Mouse (Mus musculus) C2C12 (cell line): Measurements from ENCODE around the gene Smpd2. TPM values are rescaled to one million over a fixed set of nuclear protein-coding genes. Genes with fewer than 3 reads are reported as not detected.

ENCODE experiments used
- H3K27me3 ChIP-seq: one replicate; pipeline ENCODE4 v1.6.1; 2011; ENCODE audit not compliant: control insufficient read depth, insufficient read depth, insufficient read length
- H3K36me3 ChIP-seq: one replicate; pipeline ENCODE4 v1.6.1; 2011; ENCODE audit not compliant: control insufficient read depth, insufficient read depth
- H3K4me3 ChIP-seq: one replicate; pipeline ENCODE4 v1.5.1; 2011; ENCODE audit warnings: mild to moderate bottlenecking, control low read depth; ENCODE audit not compliant: poor library complexity, insufficient read depth, severe bottlenecking
- H3K79me2 ChIP-seq: one replicate; pipeline ENCODE4 v1.6.1; 2011; ENCODE audit not compliant: control insufficient read depth, insufficient read depth
- H3K79me3 ChIP-seq: one replicate; pipeline ENCODE4 v1.6.1; 2011; ENCODE audit warnings: low read depth, control low read depth
- H3ac ChIP-seq: one replicate; pipeline ENCODE3; 2011; ENCODE audit warnings: low read depth; ENCODE audit not compliant: control insufficient read depth, insufficient read length
- CEBPB ChIP-seq: IDR thresholded peaks from one replicate; pipeline ENCODE4 v1.6.1; 2011; ENCODE audit warnings: low read depth, mild to moderate bottlenecking, control low read depth, moderate library complexity
- CTCF ChIP-seq: IDR thresholded peaks from one replicate; pipeline ENCODE4 v1.5.1; 2011; ENCODE audit not compliant: control insufficient read depth, insufficient read depth, insufficient read length
- FOSL1 ChIP-seq: IDR thresholded peaks from one replicate; pipeline ENCODE4 v1.8.0; 2011; ENCODE audit warnings: mild to moderate bottlenecking, low read length; ENCODE audit not compliant: poor library complexity, insufficient read depth, severe bottlenecking
- MAX ChIP-seq: IDR thresholded peaks from one replicate; pipeline ENCODE4 v1.6.1; 2011; ENCODE audit warnings: mild to moderate bottlenecking, control low read depth
- MYOD1 ChIP-seq: IDR thresholded peaks from one replicate; pipeline ENCODE4 v1.6.1; 2011; ENCODE audit warnings: low read depth; ENCODE audit not compliant: control insufficient read depth, insufficient read length
- MYOG ChIP-seq: IDR thresholded peaks from one replicate; pipeline ENCODE4 v1.6.1; 2011; ENCODE audit not compliant: control insufficient read depth, insufficient read length; ENCODE audit errors: extremely low read depth
- USF1 ChIP-seq: IDR thresholded peaks from one replicate; pipeline ENCODE4 v1.6.1; 2011; ENCODE audit warnings: low read depth, mild to moderate bottlenecking, control low read depth, moderate library complexity
- polyA plus RNA-seq: library from polyadenylated mRNA; unstranded; fragments of >200 nt; fragmentation: generic; extraction: Trizol; gene quantifications from one replicate; pipeline ENCODE4 v1.2.1, GENCODE M21; 2012; ENCODE audit warnings: missing spikeins

Gene Smpd2
- polyA plus RNA-seq, 1 experiment = 20.7 TPM

DNA sequence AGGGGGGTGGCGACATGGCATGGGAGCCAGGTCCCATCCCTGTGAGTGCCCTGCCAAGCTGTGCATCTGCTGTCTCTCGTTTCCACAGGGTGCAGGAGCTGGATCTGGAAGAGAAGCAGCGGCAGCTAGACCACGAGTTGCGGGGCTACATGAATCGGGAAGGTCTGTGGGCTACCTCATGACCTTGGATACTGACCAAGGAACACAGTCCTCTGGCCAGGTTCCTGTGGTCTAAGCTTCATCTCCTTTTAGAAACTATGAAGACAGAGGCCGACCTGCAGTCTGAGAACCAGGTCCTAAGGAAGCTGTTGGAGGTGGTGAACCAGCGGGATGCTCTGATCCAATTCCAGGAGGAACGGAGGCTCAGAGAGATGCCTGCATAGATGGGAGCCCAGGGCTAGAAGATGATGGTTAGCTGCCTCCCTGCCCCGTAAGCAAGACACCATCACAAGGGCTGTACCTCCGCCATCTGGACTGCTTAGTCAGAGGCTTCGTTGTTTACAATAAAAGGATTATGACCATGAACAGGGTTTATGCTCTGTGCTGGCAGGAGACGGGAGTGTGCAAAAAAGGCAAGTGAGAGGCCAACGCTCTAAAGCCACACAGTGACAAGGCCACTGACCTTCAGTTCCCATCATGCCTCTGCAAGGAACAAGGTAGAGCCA, 3.5 kb downstream of the Smpd2 start:
- TF ChIP-seq CTCF = no peak
- TF ChIP-seq MYOD1 = no peak
- no peak for TF ChIP-seq MYOG
- TF ChIP-seq FOSL1 = no peak
- TF ChIP-seq USF1 = no peak
- no peak for TF ChIP-seq MAX
- TF ChIP-seq CEBPB = no peak
- H3K36me3 ChIP-seq = peaks cover 16% of the 10 kb centered on the region
- no peaks in the 10 kb centered on the region for H3K27me3 ChIP-seq
- H3ac ChIP-seq = no peak overlapping the region
- H3K4me3 ChIP-seq = no peak overlapping the region
- H3K79me2 ChIP-seq = no peaks in the 10 kb centered on the region
- no peaks in the 10 kb centered on the region for H3K79me3 ChIP-seq

DNA sequence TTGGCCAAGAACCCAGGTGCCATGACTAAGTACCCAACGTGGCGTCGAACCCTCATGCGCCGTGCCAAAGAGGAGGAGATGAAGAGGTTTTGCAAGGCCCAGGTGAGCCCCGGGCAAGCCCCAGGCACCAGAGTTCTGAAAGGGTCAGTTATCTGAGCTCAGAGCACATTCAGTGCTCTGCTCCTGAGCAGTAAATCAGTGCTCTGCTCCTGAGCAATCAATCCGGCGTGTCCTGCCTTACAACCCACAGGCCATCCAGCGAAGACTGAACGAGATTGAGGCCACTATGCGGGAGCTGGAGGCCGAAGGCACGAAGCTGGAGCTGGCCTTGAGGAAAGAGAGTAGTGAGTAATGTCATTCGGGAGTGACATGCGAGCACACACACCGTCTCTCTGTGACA, 4.4 kb downstream of the Smpd2 start:
- H3K4me3 ChIP-seq = no peak overlapping the region
- no peaks in the 10 kb centered on the region for H3K27me3 ChIP-seq
- TF ChIP-seq MYOD1 (no peak), CTCF (no peak), MAX (no peak), MYOG (no peak), CEBPB (no peak), FOSL1 (no peak), USF1 (no peak)
- no peaks in the 10 kb centered on the region for H3K79me2 ChIP-seq
- no peaks in the 10 kb centered on the region for H3K79me3 ChIP-seq
- peaks cover 16% of the 10 kb centered on the region for H3K36me3 ChIP-seq
- no peak overlapping the region for H3ac ChIP-seq

DNA sequence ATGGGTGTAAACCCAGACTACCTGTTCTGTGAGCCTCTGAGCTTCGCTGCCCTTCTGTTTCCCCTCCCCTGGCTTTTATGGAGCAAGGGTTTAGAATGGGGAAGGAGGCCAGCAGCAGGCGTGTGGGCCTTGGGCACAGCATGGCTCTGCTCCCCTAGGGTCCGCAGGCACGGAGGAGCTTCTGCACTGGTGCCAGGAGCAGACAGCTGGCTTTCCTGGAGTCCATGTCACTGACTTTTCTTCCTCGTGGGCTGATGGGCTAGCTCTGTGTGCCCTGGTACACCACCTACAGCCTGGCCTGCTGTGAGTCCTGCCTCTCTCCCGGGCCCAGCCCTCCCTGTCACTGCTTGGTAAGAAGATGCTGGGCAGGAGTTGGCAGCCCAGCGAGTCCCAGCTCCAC, 7.7 kb downstream of the Smpd2 start:
- Histone ChIP-seq H3K4me3 (no peak overlapping the region), H3ac (no peak overlapping the region), H3K36me3 (peaks cover 13% of the 10 kb centered on the region), H3K79me2 (no peaks in the 10 kb centered on the region), H3K79me3 (no peaks in the 10 kb centered on the region), H3K27me3 (no peaks in the 10 kb centered on the region)
- TF ChIP-seq MYOD1 (no peak), CTCF (no peak), CEBPB (no peak), USF1 (no peak), MAX (no peak), FOSL1 (no peak), MYOG (no peak)

DNA sequence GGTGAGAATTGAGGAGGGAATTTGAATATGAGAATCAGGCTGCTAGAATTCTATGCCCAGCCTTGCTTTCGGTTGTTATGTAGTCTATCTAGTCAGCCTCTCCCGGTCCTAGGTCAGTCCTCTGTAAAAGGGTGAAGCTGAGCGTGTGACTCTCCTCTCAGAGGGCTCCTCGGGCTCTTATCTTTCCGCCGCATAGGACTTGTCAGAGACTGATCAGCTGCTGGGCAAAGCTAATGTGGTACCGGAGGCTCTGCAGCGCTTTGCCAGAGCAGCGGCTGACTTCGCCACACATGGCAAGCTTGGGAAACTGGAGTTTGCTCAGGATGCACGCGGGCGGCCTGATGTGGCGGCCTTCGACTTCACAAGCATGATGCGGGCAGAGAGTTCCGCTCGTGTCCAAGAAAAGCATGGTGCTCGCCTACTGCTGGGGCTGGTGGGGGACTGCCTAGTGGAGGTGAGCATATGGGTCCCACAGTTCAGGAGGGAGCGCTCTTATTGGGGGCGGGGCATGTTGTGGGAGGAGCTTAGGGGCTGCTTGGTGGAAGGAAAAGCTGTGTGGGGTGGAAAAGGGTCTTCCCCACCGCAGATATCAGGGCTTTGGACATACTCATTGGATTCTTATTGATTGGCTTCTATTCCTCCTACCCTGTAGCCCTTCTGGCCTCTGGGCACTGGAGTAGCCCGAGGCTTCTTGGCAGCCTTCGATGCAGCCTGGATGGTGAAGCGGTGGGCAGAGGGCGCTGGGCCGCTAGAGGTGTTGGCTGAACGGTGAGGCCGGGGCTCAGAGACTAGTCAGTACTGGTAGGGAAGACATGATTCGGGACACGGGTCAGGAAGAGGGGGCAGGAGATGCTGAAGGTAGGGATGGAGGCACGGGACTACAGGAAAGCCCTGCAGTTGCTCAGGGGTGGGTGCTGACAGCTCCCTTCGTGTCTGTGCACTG, 9.0 kb downstream of the Smpd2 start:
- TF ChIP-seq CEBPB (no peak), CTCF (no peak), USF1 (no peak), MAX (no peak), MYOD1 (no peak), FOSL1 (no peak), MYOG (no peak)
- Histone ChIP-seq H3K27me3 (no peaks in the 10 kb centered on the region), H3K79me2 (no peaks in the 10 kb centered on the region), H3K79me3 (no peaks in the 10 kb centered on the region), H3K4me3 (no peak overlapping the region), H3ac (no peak overlapping the region), H3K36me3 (peaks cover 13% of the 10 kb centered on the region)

DNA sequence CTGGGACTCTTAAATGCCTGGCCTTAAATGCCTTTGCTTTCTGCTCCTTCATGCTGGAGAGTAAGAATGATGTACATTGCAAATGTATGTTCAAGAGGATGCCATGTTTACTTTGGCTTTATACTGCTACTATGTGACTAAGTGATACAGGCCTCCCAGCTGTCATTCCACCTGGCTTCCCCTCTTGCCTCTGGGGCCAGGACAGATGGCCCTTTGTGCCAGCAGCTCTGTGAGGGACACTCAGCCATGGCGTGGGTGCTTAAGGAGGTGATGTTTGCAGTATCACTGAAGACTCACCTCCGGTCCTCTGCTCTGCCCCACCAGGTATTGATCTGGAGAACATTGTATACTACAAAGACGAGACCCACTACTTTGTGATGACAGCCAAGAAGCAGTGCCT, 10.2 kb downstream of the Smpd2 start:
- peaks cover 2% of the 10 kb centered on the region for H3K36me3 ChIP-seq

More for the DNA sequence above, 10.2 kb downstream of the Smpd2 start:
- Histone ChIP-seq H3K79me3 (no peaks in the 10 kb centered on the region), H3K27me3 (no peaks in the 10 kb centered on the region), H3K79me2 (no peaks in the 10 kb centered on the region), H3K4me3 (no peak overlapping the region), H3ac (no peak overlapping the region)
- TF ChIP-seq FOSL1 (no peak), MYOG (no peak), MYOD1 (no peak), MAX (no peak), CTCF (no peak), CEBPB (no peak), USF1 (no peak)
